Mouse (Mus musculus): Measurements from ENCODE around the gene Irf2bpl. TPM values are rescaled to one million over a fixed set of nuclear protein-coding genes. Genes with fewer than 3 reads are reported as not detected.

The Irf2bpl gene
- total and polyA plus RNA-seq, 3 experiments = 8.4 to 18.8 (median 11.0) TPM

- Histone ChIP-seq H3K9me3 (replicated peaks) (0 out of 2 replicates have a peak, but pooled peaks cover 4% of the 10 kb centered on the region), H3K4me3 (ENCODE audit: low read depth, low read length) (no peak overlapping the region), H3K36me3 (replicated peaks) (no peaks in the 10 kb centered on the region), H3K4me1 (ENCODE audit: insufficient read depth, low read depth, low read length) (peaks cover 7% of the 10 kb centered on the region), H3K27me3 (ENCODE audit: insufficient read depth, low read length) (peaks cover 51% of the 10 kb centered on the region)
- DNase-seq (ENCODE audit: low spot score) (no peak), ATAC-seq (ENCODE audit: extremely low read depth, insufficient number of reproducible peaks, low FRiP score, poor library complexity, severe bottlenecking) (no peak)
- TF ChIP-seq GATA2 (IDR thresholded peaks at IDR 0.05; ENCODE audit: borderline replicate concordance, low read depth, low read length) = no peak
- no peak for TF ChIP-seq CTCF (IDR thresholded peaks at IDR 0.05; ENCODE audit: low read depth, low read length)
- no peak for TF ChIP-seq TAL1 (conservative IDR thresholded peaks at IDR 0.05; ENCODE audit: low read depth, low read length)
- TF ChIP-seq POLR2AphosphoS5 (IDR thresholded peaks at IDR 0.05; ENCODE audit: insufficient replicate concordance, low read depth, low read length) = no peak
- TF ChIP-seq GATA1 (IDR thresholded peaks at IDR 0.05; ENCODE audit: borderline replicate concordance, low read length) = no peak
Observed at GRCm38 (mm10) chr12:86871666-86872334, 12.8 kb downstream of the Irf2bpl start.

- Histone ChIP-seq H3K36me3 (replicated peaks) (no peaks in the 10 kb centered on the region), H3K4me3 (ENCODE audit: low read depth, low read length) (no peak overlapping the region), H3K9me3 (replicated peaks) (0 out of 2 replicates have a peak, but pooled peaks cover 4% of the 10 kb centered on the region), H3K4me1 (ENCODE audit: insufficient read depth, low read depth, low read length) (peaks cover 7% of the 10 kb centered on the region), H3K27me3 (ENCODE audit: insufficient read depth, low read length) (peaks cover 50% of the 10 kb centered on the region)
- DNase-seq (ENCODE audit: low spot score) = no peak
- TF ChIP-seq TAL1 (conservative IDR thresholded peaks at IDR 0.05; ENCODE audit: low read depth, low read length) (no peak), GATA2 (IDR thresholded peaks at IDR 0.05; ENCODE audit: borderline replicate concordance, low read depth, low read length) (no peak), POLR2AphosphoS5 (IDR thresholded peaks at IDR 0.05; ENCODE audit: insufficient replicate concordance, low read depth, low read length) (no peak), GATA1 (IDR thresholded peaks at IDR 0.05; ENCODE audit: borderline replicate concordance, low read length) (no peak), CTCF (IDR thresholded peaks at IDR 0.05; ENCODE audit: low read depth, low read length) (no peak)
- ATAC-seq (ENCODE audit: extremely low read depth, insufficient number of reproducible peaks, low FRiP score, poor library complexity, severe bottlenecking) = no peak
Observed at GRCm38 (mm10) chr12:86870996-86871395, 13.6 kb downstream of the Irf2bpl start.

DNA sequence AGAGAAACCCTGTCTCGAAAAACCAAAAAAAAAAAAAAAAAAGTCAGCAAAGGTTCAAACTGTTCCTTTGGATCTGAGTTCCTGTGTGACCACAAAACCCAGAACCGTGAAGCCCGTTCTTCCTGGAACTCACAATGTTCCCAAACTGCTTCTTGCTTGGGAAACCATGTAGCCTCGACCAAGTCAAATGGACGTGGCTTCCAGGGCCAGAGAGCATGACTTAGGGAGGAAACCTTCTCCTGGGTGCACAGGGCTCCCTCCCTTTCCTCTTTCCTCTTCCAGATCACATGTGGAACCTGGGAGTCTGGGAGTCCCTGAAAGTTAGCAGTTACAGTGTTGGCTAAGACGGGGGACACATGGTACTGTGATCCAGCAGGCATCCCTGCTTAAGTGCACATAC lies 14.8 kb downstream of the Irf2bpl start:
- TF ChIP-seq TAL1 (conservative IDR thresholded peaks at IDR 0.05; ENCODE audit: low read depth, low read length) (no peak), POLR2AphosphoS5 (IDR thresholded peaks at IDR 0.05; ENCODE audit: insufficient replicate concordance, low read depth, low read length) (no peak), GATA1 (IDR thresholded peaks at IDR 0.05; ENCODE audit: borderline replicate concordance, low read length) (no peak), GATA2 (IDR thresholded peaks at IDR 0.05; ENCODE audit: borderline replicate concordance, low read depth, low read length) (no peak), CTCF (IDR thresholded peaks at IDR 0.05; ENCODE audit: low read depth, low read length) (no peak)
- H3K4me1 ChIP-seq (ENCODE audit: insufficient read depth, low read depth, low read length) = peaks cover 7% of the 10 kb centered on the region
- H3K27me3 ChIP-seq (ENCODE audit: insufficient read depth, low read length) = peaks cover 45% of the 10 kb centered on the region
- H3K9me3 ChIP-seq (replicated peaks) = 0 out of 2 replicates have a peak, but pooled peaks cover 4% of the 10 kb centered on the region
- H3K4me3 ChIP-seq (ENCODE audit: low read depth, low read length) = no peak overlapping the region
- DNase-seq (ENCODE audit: low spot score) = no peak
- ATAC-seq (ENCODE audit: extremely low read depth, insufficient number of reproducible peaks, low FRiP score, poor library complexity, severe bottlenecking) = no peak
- no peaks in the 10 kb centered on the region for H3K36me3 ChIP-seq (replicated peaks)

GRCm38 (mm10) chr12:86867271-86868223 lies 17.1 kb downstream of the Irf2bpl start:
- H3K27me3 ChIP-seq (ENCODE audit: insufficient read depth, low read length) = peaks cover 54% of the 10 kb centered on the region
- H3K9me3 ChIP-seq (replicated peaks) = 0 out of 2 replicates have a peak, but pooled peaks cover 4% of the 10 kb centered on the region
- TF ChIP-seq TAL1 (conservative IDR thresholded peaks at IDR 0.05; ENCODE audit: low read depth, low read length) (no peak), GATA1 (IDR thresholded peaks at IDR 0.05; ENCODE audit: borderline replicate concordance, low read length) (no peak), GATA2 (IDR thresholded peaks at IDR 0.05; ENCODE audit: borderline replicate concordance, low read depth, low read length) (no peak), POLR2AphosphoS5 (IDR thresholded peaks at IDR 0.05; ENCODE audit: insufficient replicate concordance, low read depth, low read length) (no peak), CTCF (IDR thresholded peaks at IDR 0.05; ENCODE audit: low read depth, low read length) (no peak)
- H3K4me1 ChIP-seq (ENCODE audit: insufficient read depth, low read depth, low read length) = peaks cover 7% of the 10 kb centered on the region
- H3K4me3 ChIP-seq (ENCODE audit: low read depth, low read length) = no peak overlapping the region
- ATAC-seq (ENCODE audit: extremely low read depth, insufficient number of reproducible peaks, low FRiP score, poor library complexity, severe bottlenecking) (no peak), DNase-seq (ENCODE audit: low spot score) (no peak)
- H3K36me3 ChIP-seq (replicated peaks) = no peaks in the 10 kb centered on the region

DNA sequence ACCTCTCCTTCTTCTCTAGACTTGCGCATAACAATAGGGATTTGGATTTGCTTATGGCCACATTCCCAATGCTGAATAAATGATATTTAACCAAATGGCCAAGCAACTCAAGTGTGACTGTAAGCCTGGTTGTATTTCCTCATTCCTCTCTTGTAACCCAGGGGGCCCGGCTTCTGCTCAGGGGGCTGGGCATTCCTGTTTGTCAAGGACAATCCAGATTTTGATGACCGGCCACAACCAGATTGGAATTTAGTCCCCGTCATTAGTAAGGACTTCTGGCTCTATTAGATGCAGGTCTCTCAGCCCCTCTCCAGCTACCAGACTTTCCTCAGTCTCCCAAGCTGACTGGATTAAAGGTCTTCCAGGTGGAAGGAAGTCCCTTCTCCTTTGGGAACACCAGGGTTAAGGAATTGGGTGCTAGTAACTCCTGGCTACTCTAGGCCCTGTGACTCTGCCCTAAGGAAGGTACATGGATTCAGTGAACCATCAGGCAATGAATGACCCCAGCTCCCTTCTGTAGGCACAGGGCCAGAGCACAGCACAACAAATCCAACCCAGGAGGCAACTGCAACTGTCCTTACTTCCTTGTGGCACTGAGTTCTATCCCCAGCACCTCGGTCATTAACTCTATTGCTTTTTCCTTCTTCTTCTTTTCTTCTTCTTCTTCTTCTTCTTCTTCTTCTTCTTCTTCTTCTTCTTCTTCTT lies 20.1 kb downstream of the Irf2bpl start:
- Histone ChIP-seq H3K4me1 (ENCODE audit: insufficient read depth, low read depth, low read length) (peaks cover 12% of the 10 kb centered on the region), H3K9me3 (replicated peaks) (no peaks in the 10 kb centered on the region), H3K4me3 (ENCODE audit: low read depth, low read length) (no peak overlapping the region), H3K27me3 (ENCODE audit: insufficient read depth, low read length) (peaks cover 60% of the 10 kb centered on the region), H3K36me3 (replicated peaks) (no peaks in the 10 kb centered on the region)
- TF ChIP-seq TAL1 (conservative IDR thresholded peaks at IDR 0.05; ENCODE audit: low read depth, low read length) (no peak), GATA1 (IDR thresholded peaks at IDR 0.05; ENCODE audit: borderline replicate concordance, low read length) (no peak), CTCF (IDR thresholded peaks at IDR 0.05; ENCODE audit: low read depth, low read length) (no peak), POLR2AphosphoS5 (IDR thresholded peaks at IDR 0.05; ENCODE audit: insufficient replicate concordance, low read depth, low read length) (no peak), GATA2 (IDR thresholded peaks at IDR 0.05; ENCODE audit: borderline replicate concordance, low read depth, low read length) (no peak)
- ATAC-seq (ENCODE audit: extremely low read depth, insufficient number of reproducible peaks, low FRiP score, poor library complexity, severe bottlenecking) (no peak), DNase-seq (ENCODE audit: low spot score) (no peak)

All from G1E (cell line).